Comparison of ENCODE assay signal across 8 mouse cellular contexts in the genomic region with DNA sequence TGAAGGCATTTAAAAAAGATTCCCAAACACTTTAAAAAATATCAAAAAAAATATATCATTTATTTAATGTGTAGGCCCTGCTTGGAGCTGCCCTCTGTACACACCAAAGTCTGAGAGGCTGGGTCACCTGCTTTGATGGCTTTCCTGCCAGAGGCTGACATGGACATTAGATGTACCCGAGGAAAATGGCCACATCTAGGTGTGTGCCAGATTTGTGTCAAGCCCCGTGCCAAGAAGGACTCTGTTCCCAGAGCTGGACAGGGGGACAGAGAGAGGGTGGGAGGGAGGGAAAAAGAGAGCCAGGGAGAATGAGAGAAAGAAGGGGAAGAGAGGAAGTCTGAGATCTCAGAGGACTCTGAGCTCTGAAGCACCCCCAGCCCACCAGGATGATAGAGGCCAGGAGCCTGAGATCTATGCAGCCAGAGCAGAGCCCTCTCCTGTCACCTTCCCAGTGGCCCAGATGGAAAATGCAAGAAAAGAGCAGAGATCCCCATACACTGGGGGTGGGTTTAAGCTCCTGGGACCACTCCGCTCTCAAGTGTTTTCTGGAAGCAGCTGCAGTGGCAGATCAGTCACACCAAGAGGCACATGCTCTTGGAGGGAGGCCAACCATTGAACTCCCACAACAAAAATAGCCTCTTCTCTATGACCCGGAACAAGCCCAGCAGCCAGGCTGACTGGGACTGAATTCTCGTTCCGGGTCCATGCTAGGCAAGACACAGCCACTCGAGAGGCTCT. TPM values are rescaled to one million over a fixed set of nuclear protein-coding genes. Genes with fewer than 3 reads are reported as not detected.
DNase-seq lines count a peak whose midpoint lies in the region; ATAC-seq and TF ChIP-seq lines count a peak whose summit lies in the region.

No protein-coding gene starts in this region.

- no peak for ATAC-seq in forebrain, embryonic 12.5 days (ENCODE audit: low FRiP score)
- peak; percentile 75; the same call in 1 of the 2 replicates for ATAC-seq in limb, embryonic 14.5 days (ENCODE audit: low FRiP score, low read depth)

- TF ChIP-seq POLR2A in limb, embryonic 14.5 days (IDR thresholded peaks at IDR 0.05; ENCODE audit: borderline replicate concordance, extremely low read depth, insufficient read depth, insufficient read length), result no peak

- H3K27ac ChIP-seq in forebrain, embryonic 12.5 days, result peak overlapping the region; percentile 50; the same call in 1 of the 2 replicates
- H3K27ac ChIP-seq in forebrain, embryonic 10.5 days, result no peak overlapping the region
- 0 out of 2 replicates have a peak overlapping the region, but pooled peaks have one; percentile 14 for H3K27ac ChIP-seq in limb, embryonic 14.5 days (replicated peaks; ENCODE audit: low read depth, low read length)

- 65% methylated on average over 7 of the region's 7 CpGs for WGBS in forebrain, embryonic 12.5 days
- 89% methylated on average over 7 of the region's 7 CpGs for WGBS in forebrain, embryonic 10.5 days
- WGBS in limb, embryonic 14.5 days, result 58% methylated on average over 7 of the region's 7 CpGs

- H3K4me2 ChIP-seq in forebrain, embryonic 12.5 days, result no peak overlapping the region
- no peak overlapping the region for H3K4me2 ChIP-seq in limb, embryonic 14.5 days (replicated peaks; ENCODE audit: low read depth, low read length, severe bottlenecking)

- H3K9ac ChIP-seq in forebrain, embryonic 12.5 days, result no peak overlapping the region
- H3K9ac ChIP-seq in limb, embryonic 14.5 days (ENCODE audit: low read depth, low read length, severe bottlenecking), result no peak overlapping the region

- no peak overlapping the region for H3K4me3 ChIP-seq in forebrain, embryonic 12.5 days (replicated peaks)
- no peak overlapping the region for H3K4me3 ChIP-seq in forebrain, embryonic 10.5 days
- no peak overlapping the region for H3K4me3 ChIP-seq in limb, embryonic 14.5 days (replicated peaks; ENCODE audit: low read length)

- peaks cover 33% of the 10 kb centered on the region for H3K36me3 ChIP-seq in forebrain, embryonic 12.5 days (replicated peaks)
- peaks cover 57% of the 10 kb centered on the region for H3K36me3 ChIP-seq in forebrain, embryonic 10.5 days (replicated peaks)
- peaks cover 40% of the 10 kb centered on the region for H3K36me3 ChIP-seq in limb, embryonic 14.5 days (ENCODE audit: control insufficient read depth, insufficient read depth, low read length)

- H3K4me1 ChIP-seq in forebrain, embryonic 12.5 days, result peaks cover 10% of the 10 kb centered on the region
- H3K4me1 ChIP-seq in forebrain, embryonic 10.5 days, result no peaks in the 10 kb centered on the region
- H3K4me1 ChIP-seq in limb, embryonic 14.5 days (ENCODE audit: control insufficient read depth, insufficient read depth, low read length), result 0 out of 2 replicates have a peak, but pooled peaks cover 2% of the 10 kb centered on the region

- no peaks in the 10 kb centered on the region for H3K27me3 ChIP-seq in forebrain, embryonic 12.5 days
- H3K27me3 ChIP-seq in forebrain, embryonic 10.5 days (ENCODE audit: poor library complexity, severe bottlenecking), result no peaks in the 10 kb centered on the region
- H3K27me3 ChIP-seq in limb, embryonic 14.5 days (ENCODE audit: control insufficient read depth, insufficient read depth, low read length), result no peaks in the 10 kb centered on the region

- H3K9me3 ChIP-seq in forebrain, embryonic 12.5 days, result no peaks in the 10 kb centered on the region
- no peaks in the 10 kb centered on the region for H3K9me3 ChIP-seq in forebrain, embryonic 10.5 days
- H3K9me3 ChIP-seq in limb, embryonic 14.5 days (ENCODE audit: control insufficient read depth, low read length), result no peaks in the 10 kb centered on the region

- no peak for DNase-seq in forebrain, embryonic 10.5 days (ENCODE audit: extremely low spot score, low spot score)
- peak; percentile 62 for DNase-seq in cerebellum, adult 8-10 months
- DNase-seq in heart, adult 8-10 months (ENCODE audit: low spot score), result peak; percentile 89
- peak; percentile 90 for DNase-seq in kidney, adult 9 months
- peak; percentile 76 for DNase-seq in limb, embryonic 14.5 days (ENCODE audit: low spot score)
- peak; percentile 88 for DNase-seq in skeletal muscle tissue, adult 2 months (ENCODE audit: low read depth, low spot score)
- DNase-seq in urinary bladder, postnatal 10 days (ENCODE audit: low spot score), result no peak

RNA-seq across cellular contexts. Expression of gene Slc25a34, which starts 19.7 kb away (rescaled TPM):
- polyA plus RNA-seq in forebrain, embryonic 12.5 days (2016; fragmentation: Nextera tagmentation; extraction: Ambion mirVana), result not detected in 2 replicates
- polyA plus RNA-seq in forebrain, embryonic 10.5 days (2016; fragmentation: Nextera tagmentation; extraction: Ambion mirVana), result not detected in 2 replicates
- 100 to 1,000 TPM; 124 to 157 (median 144) TPM for total RNA-seq in heart, adult 8-10 months (2022)
- polyA plus RNA-seq in limb, embryonic 14.5 days (2012; rRNA removed), result 0.16 and 0.26 TPM in 2 replicates
- polyA plus RNA-seq in limb, embryonic 14.5 days (2014; fragmentation: Nextera tagmentation; extraction: Ambion mirVana), result not detected in 2 replicates

RNA-seq across cellular contexts. Expression of gene Plekhm2, which starts 21.4 kb away (rescaled TPM):
- 5.2 and 6.6 TPM in 2 replicates for polyA plus RNA-seq in forebrain, embryonic 12.5 days (2016; fragmentation: Nextera tagmentation; extraction: Ambion mirVana)
- polyA plus RNA-seq in forebrain, embryonic 10.5 days (2016; fragmentation: Nextera tagmentation; extraction: Ambion mirVana), result 4.0 and 4.4 TPM in 2 replicates
- 100 to 1,000 TPM; 113 to 133 (median 117) TPM for total RNA-seq in heart, adult 8-10 months (2022)
- polyA plus RNA-seq in limb, embryonic 14.5 days (2012; rRNA removed), result 51.8 and 67.8 TPM in 2 replicates
- 4.9 and 6.4 TPM in 2 replicates for polyA plus RNA-seq in limb, embryonic 14.5 days (2014; fragmentation: Nextera tagmentation; extraction: Ambion mirVana)

RNA-seq across cellular contexts. Expression of gene Tmem82, which starts 24.9 kb away (rescaled TPM):
- 0.09 and 0.33 TPM in 2 replicates for polyA plus RNA-seq in forebrain, embryonic 12.5 days (2016; fragmentation: Nextera tagmentation; extraction: Ambion mirVana)
- 0.86 and 1.0 TPM in 2 replicates for polyA plus RNA-seq in forebrain, embryonic 10.5 days (2016; fragmentation: Nextera tagmentation; extraction: Ambion mirVana)
- 10 to 100 TPM; 15.0 to 19.3 (median 16.5) TPM for total RNA-seq in heart, adult 8-10 months (2022)
- polyA plus RNA-seq in limb, embryonic 14.5 days (2012; rRNA removed), result 0.49 and 0.54 TPM in 2 replicates
- polyA plus RNA-seq in limb, embryonic 14.5 days (2014; fragmentation: Nextera tagmentation; extraction: Ambion mirVana), result 0.21 TPM in 1 of 2 replicates, not detected in the other

RNA-seq across cellular contexts. Expression of gene Fblim1, which starts 37.4 kb away (rescaled TPM):
- 17.3 and 19.8 TPM in 2 replicates for polyA plus RNA-seq in forebrain, embryonic 12.5 days (2016; fragmentation: Nextera tagmentation; extraction: Ambion mirVana)
- polyA plus RNA-seq in forebrain, embryonic 10.5 days (2016; fragmentation: Nextera tagmentation; extraction: Ambion mirVana), result 23.2 and 30.1 TPM in 2 replicates
- total RNA-seq in heart, adult 8-10 months (2022), result 100 to 1,000 TPM; 221 to 281 (median 251) TPM
- polyA plus RNA-seq in limb, embryonic 14.5 days (2012; rRNA removed), result 52.2 and 59.7 TPM in 2 replicates
- polyA plus RNA-seq in limb, embryonic 14.5 days (2014; fragmentation: Nextera tagmentation; extraction: Ambion mirVana), result 33.7 and 43.2 TPM in 2 replicates

RNA-seq across cellular contexts. Expression of gene Rsc1a1, which starts 42.1 kb away (rescaled TPM):
- polyA plus RNA-seq in forebrain, embryonic 12.5 days (2016; fragmentation: Nextera tagmentation; extraction: Ambion mirVana), result 0.31 and 1.0 TPM in 2 replicates
- 2.5 and 3.8 TPM in 2 replicates for polyA plus RNA-seq in forebrain, embryonic 10.5 days (2016; fragmentation: Nextera tagmentation; extraction: Ambion mirVana)
- 1 to 10 TPM in 2 of 4 experiments, not detected in 2; 1.2 to 4.0 TPM for total RNA-seq in heart, adult 8-10 months (2022)
- 9.0 and 11.5 TPM in 2 replicates for polyA plus RNA-seq in limb, embryonic 14.5 days (2012; rRNA removed)
- polyA plus RNA-seq in limb, embryonic 14.5 days (2014; fragmentation: Nextera tagmentation; extraction: Ambion mirVana), result 1.5 and 1.7 TPM in 2 replicates

Comparison
In these comparisons a context has a peak if more than half of its experiments do, and no peak if none do; other contexts are left out.
1. DNase-seq: peak in cerebellum, adult 8-10 months (single experiment), heart, adult 8-10 months (single experiment), kidney, adult 9 months (single experiment), limb, embryonic 14.5 days (single experiment) and skeletal muscle tissue, adult 2 months (single experiment); none in forebrain, embryonic 10.5 days (single experiment) and urinary bladder, postnatal 10 days (single experiment).